Mouse (Mus musculus) c-Kit-positive CD71-negative TER-119-negative erythroid progenitor cells, embryonic 14.5 days (primary cell): ENCODE results near the gene Epb41l2.

Experiments
- DNase-seq: peaks from one replicate; pipeline ENCODE4 v3.0.0-alpha.2; 2013; ENCODE audit warnings: low read depth

The Epb41l2 gene

DNA sequence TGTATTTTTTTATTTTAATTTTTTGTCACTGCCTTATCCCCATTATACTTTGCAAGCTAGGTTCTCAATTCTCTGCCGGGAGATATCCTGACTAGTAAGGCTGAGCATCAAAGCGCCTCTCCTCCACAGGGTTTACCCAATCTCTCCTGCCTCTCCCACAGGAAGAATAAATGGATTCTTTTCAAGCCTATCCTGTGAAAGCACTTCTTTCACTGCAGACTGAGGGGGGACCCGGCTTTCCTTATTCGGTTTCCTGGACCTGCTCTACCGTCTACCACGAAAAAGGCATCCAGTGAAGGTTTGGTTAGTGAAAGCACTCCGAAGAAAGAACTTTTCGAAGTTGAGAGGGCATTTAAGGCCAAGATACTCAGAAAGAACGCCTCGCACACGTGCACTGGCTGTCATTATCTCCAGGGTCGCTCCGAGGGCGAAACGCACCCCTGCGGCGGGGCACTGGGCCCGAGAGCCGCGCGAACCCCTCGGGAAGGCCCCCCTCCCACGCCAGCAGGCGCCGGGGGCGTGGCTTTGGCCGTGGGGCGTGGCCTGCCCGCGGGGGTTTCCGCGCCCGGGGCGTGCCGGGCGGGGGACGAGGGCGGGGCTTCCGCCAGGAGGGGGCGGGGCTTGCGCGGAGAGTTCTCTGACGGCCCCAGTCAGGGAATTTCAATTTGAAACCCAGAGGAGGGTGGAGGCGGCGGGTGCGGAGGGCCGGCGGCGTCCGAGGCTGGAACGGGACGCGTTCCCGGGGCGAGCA is at the start of gene Epb41l2:
Gene Epb41l2, plus strand, starts transcription at position 591 of the 751 bp plus-strand sequence.
- DNase-seq: peak; percentile 53

GRCm38 (mm10) chr10:25309996-25310395 is 49.6 kb upstream of the Epb41l2 start:
- no peak for DNase-seq

GRCm38 (mm10) chr10:25310736-25311135 is 48.9 kb upstream of the Epb41l2 start:
- no peak for DNase-seq

DNA sequence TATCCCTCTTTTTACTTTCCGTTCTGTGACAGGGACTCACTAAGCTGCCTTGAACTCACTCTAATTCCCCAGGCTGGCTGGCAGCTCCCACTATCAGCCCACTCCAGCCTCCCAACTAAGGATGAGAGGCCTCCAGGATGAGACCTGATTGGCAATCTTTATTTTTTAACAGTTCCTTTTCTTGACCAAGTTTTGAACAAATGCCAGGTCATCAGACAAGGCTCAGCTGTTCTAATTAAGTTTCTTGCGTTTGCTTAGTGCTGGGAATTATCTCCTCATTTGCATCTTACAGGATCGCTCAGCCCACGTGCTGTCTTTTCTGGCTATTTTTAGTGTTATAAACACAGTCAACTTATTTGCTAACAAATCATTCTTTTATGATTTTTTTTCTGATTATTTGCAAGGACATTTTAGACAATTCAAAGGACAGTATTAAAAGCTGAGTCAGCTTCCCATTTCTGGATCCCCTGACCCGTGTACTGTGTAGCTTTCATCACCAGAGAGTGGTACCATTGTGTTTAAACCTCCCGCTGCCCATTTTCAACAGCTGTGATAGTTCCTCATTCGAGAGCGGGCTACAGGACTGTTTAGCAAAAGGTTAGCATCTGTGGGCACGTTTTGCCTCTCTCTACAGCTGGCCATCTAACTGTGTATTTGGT is 47.9 kb upstream of the Epb41l2 start:
- DNase-seq: no peak

GRCm38 (mm10) chr10:25313856-25314584 is 45.6 kb upstream of the Epb41l2 start:
- no peak for DNase-seq

- DNase-seq: no peak
These were observed 41.9 kb upstream of the Epb41l2 start for GRCm38 (mm10) chr10:25317665-25318064.

DNA sequence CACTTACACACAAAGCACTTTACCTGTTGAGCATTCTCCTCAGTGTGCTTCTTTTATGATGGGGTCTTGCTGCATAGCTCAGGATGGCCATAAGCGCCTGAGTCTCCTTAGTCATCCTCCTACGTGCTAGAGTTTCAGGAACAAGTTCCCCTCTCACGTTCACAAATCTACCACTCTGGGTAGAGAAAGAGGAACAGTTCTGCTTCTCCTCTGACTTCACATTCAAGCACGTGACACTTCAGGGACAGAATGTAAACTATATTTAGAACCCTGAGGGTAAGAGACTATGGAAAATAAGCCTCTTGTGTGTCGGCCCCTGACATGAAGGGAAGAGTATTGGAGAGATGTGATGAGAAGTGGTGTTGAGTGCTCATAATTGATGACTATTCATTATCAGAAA is 41.2 kb upstream of the Epb41l2 start:
- DNase-seq: no peak

- no peak for DNase-seq
These were observed 40.1 kb upstream of the Epb41l2 start for GRCm38 (mm10) chr10:25319531-25319930.

- no peak for DNase-seq
These were observed 38.4 kb upstream of the Epb41l2 start for GRCm38 (mm10) chr10:25321198-25321597.

- no peak for DNase-seq
These were observed 33.9 kb upstream of the Epb41l2 start for GRCm38 (mm10) chr10:25325690-25326089.

DNA sequence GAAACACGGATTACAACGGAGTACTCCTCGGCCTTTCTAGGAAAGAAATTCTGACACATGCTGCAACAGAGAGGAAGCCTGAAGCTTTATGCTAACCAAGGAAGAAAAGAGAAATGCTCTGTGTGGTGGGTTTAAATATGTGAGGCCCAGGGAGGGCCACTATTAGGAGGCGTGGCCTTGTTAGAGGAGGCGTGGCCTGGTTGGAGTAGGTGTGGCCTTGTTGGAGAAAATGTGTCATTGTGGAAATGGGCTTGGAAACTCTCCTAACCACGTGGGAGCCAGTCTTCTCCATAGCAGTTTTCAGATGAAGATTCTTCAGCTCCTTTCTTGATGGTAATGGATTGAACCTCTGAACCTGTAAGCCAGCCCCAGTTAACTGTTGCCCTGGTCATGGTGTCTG is 32.1 kb upstream of the Epb41l2 start:
- DNase-seq: no peak

- DNase-seq: no peak
These were observed 29.5 kb upstream of the Epb41l2 start for GRCm38 (mm10) chr10:25330094-25330493.

DNA sequence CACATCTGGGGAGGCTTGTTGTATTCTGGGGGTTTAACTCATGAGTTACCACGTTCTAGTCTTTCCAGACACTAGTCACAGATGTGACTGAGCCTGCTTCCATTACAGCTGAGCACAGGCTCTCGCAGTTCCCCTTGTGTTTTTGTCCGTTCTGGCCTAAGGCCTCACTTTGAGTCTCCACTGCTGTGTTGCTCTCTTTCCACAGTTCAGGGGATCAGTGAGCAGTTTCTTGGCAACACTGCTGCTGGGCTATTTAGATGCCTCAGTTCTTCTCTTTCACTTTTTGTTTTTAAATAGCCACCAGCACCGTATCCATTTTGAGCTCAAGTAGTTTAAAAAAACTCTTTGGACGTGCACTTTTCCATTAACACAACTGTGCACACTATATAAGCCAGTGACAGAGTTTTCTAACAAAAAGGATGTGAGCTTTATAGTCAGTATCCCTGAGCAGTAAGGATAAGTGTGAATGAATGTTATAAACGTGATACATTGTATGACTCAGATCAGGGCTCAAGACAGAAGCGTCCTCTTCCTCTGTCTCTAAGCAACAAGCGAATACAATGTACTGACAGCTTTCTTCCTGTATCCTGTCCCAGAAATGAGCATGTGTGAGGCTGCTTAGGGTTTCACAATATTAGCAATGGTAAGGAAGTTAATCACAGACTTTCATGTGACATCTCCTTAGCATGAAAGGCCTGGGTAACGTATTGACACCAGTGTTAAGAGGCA is 28.1 kb upstream of the Epb41l2 start:
- DNase-seq: no peak

GRCm38 (mm10) chr10:25333390-25334079 is 26.1 kb upstream of the Epb41l2 start:
- no peak for DNase-seq

DNA sequence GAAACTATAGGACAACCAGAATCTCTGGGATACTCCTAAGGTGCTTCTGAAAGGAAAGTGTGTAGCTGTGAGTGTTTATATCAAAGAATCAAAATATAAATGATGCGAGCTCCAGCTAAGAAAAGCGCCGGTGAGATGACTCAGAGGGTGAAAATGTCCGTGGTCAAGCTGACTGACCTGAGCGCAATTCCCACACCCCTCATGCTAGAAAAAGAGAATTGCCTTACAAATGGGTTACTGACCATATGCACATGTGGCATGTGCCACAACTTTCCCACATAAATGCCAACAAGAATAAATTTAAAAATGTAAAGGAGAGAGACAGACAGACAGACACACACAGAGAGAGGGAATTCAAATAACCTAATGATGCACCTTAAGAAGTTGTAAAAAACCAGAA is 18.9 kb upstream of the Epb41l2 start:
- DNase-seq: no peak

DNA sequence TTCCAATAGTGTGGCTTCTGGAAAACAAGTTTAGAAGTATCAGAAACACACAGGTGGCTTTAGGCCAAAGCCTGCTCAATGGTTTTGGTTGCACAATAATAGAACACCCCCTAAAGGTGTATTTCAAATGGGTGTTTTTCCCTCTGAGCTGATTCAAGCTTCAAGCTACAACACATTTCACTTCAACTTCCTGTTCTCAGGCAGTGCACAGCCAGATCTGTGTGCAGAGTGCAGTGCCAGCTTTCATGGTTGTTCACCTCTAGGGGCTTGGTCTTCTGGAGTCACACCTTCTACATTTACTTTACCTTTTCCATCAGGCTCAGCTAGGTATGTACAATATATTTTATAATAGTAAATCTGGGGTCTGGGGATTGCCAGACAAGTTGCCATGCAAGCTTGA is 16.8 kb upstream of the Epb41l2 start:
- DNase-seq: no peak

DNA sequence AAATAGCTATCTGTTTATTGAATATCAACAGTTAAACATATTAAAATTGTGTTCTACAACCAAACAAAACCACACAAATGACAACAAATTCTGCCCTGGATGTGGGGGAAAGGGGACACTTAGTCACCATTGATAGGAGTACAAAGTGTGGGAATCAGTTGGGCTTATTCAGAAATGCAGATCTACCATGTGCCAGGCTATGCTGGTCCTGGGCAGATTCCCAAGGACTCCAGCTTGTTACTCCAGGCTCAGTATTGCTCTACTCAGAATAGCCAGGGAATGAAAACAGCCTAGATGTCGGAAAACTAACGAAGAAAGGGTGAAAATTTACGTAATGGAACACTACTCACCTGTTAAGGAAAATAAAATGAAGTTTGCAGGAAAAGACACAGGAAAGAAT is 5.7 kb upstream of the Epb41l2 start:
- no peak for DNase-seq

DNA sequence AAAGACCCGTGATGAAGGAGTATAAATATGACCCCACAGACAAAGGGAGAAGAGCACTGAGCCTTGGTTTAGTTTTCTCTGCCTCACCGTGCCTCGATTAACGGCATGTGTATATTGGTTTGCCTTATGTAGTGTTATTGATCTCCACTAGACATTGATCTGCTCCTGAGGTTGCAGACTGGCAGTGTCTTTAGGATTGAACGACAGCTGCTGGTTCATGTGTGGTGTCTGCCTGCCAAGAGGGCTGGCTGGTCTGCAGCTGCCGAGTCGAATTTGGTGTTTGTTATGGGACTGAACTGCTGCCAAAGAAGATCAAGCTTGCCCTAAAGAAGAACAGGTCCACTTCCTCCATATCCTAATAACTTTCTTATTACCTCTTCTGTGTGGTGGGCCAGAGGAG is 5.2 kb upstream of the Epb41l2 start:
- DNase-seq: no peak

DNA sequence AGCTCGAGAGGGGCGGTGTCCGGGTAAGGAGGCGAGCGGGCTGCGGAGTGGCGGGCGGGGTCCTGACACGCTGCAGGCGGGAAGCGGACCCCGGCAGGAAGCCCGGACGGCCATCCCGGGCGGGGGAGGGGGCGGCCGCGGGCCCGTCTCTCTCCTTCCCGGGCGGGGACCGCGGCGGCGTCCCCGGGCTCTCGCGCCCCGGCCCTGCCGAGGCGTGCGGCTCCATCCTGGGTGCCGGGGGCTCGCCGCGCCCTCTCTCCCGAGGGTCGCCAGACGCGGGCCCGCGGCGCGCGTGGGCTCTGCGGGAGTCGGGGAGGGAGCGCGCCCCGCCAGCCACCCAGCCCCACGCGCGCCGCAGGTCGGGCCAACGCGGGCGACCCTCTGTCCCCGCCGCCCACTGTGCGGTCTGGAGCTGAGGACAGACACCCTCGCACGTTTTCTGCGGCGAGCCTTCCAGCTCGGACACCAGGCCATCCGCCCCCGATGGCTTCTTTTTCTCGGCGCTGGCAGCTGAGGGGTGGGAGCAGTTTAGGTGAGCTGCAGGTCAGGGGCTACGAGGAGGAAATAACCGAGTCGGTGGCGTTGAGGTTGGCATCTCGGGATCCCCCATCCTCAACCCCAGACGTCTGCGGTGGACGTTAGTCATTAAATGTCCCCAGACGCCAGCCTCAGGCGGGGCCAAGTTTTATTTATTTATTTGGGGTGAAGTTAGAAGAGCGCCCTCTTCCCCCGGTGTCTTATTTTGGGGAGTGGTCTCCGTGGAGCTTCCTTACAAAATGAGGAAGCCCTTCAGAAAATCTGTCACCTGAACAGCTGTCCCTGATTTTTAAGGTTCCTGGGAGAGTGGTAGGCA is 587 bp downstream of the Epb41l2 start:
- DNase-seq: peak; percentile 20

DNA sequence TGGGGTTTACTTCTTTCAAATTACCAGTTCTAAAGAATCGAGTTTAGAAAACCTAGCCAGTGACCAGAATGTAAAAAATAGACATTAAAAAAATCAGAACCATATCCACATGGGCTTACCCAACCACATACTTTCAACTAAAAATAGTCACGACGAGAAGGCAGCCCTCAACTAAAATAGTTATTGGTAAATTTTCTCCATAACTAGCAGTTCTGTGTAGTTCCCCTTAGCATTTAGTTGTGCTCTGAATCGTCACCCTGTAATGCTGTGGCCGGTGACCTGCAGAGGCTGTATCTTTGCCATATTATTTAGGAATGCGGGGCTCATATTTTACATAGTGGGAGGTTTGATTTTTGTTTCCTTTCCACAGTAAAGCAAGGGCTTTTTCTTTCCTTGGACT is 2.6 kb downstream of the Epb41l2 start:
- DNase-seq: no peak

GRCm38 (mm10) chr10:25365158-25365557 is 5.6 kb downstream of the Epb41l2 start:
- DNase-seq: no peak
